Mouse (Mus musculus) erythroblast, embryonic 14.5 days (primary cell): ENCODE data around the gene Sema3f.

Experiments used
- GATA1 ChIP-seq: IDR thresholded peaks from 2 replicates; pipeline ENCODE4 v1.6.1; 2012; ENCODE audit warnings: low read length, inconsistent platforms, mixed read lengths
- TAL1 ChIP-seq: IDR thresholded peaks from 3 replicates; pipeline ENCODE4 v1.6.1; 2012; ENCODE audit warnings: low read length, inconsistent platforms, mixed read lengths

DNA sequence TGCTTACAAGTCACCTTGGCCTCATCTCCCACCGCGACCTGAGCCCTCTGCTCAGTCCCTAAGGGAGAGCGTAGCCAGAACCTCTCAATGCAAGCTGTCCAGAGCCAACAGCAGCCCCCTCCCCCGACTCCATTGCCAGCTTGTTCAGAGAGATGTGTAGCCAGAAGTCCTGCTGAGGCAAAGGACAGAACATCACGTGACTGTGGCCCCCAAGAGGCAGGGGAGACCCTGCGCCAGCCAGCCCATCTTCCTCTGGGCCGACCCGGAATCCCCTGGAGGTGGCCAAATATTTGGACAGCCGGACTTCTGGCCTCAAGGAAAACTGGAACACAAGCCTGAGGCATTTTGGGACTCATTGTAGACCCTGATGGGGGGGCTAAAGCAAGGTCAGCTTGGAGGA lies 46.8 kb downstream of the Sema3f start:
- TF ChIP-seq TAL1 (no peak), GATA1 (no peak)
